Mouse (Mus musculus) G1E (cell line): Measurements from ENCODE around the gene Thrap3. TPM values are rescaled to one million over a fixed set of nuclear protein-coding genes. Genes with fewer than 3 reads are reported as not detected.
"Not testable (repeated sequence)": the region's sequence is repeated elsewhere in the genome, so short reads cannot be mapped to it uniquely, and the experiment has no call there.

Source experiments
- ATAC-seq: 2 replicates; pipeline ENCODE4 v1.8.0; 2016; ENCODE audit warnings: mild to moderate bottlenecking; ENCODE audit not compliant: insufficient number of reproducible peaks, poor library complexity, low FRiP score, severe bottlenecking; ENCODE audit errors: extremely low read depth
- DNase-seq: peaks from one replicate; pipeline ENCODE4 v3.0.0; 2012; ENCODE audit warnings: low spot score
- H3K27me3 ChIP-seq: 2 replicates; pipeline ENCODE4 v1.6.1; 2012; ENCODE audit warnings: mild to moderate bottlenecking, low read length, inconsistent platforms; ENCODE audit not compliant: insufficient read depth
- H3K36me3 ChIP-seq: replicated peaks from 2 replicates; pipeline ENCODE3; 2012; ENCODE audit warnings: mild to moderate bottlenecking, inconsistent platforms
- H3K4me1 ChIP-seq: 2 replicates; pipeline ENCODE4 v1.6.1; 2012; ENCODE audit warnings: low read depth, low read length, inconsistent platforms, mixed read lengths; ENCODE audit not compliant: insufficient read depth
- H3K4me3 ChIP-seq: 2 replicates; pipeline ENCODE4 v1.5.1; 2012; ENCODE audit warnings: low read depth, mild to moderate bottlenecking, inconsistent platforms, low read length, moderate library complexity, mixed read lengths
- H3K9me3 ChIP-seq: replicated peaks from 2 replicates; pipeline ENCODE4 v1.6.1; 2012; ENCODE audit warnings: inconsistent platforms
- CTCF ChIP-seq: IDR thresholded peaks from 2 replicates; pipeline ENCODE4 v1.5.1; 2012; ENCODE audit warnings: low read depth, low read length, inconsistent platforms, mixed read lengths
- GATA1 ChIP-seq: IDR thresholded peaks from 2 replicates; pipeline ENCODE4 v1.6.1; 2012; ENCODE audit warnings: borderline replicate concordance, low read length, inconsistent platforms, mixed read lengths
- GATA2 ChIP-seq: IDR thresholded peaks from 2 replicates; pipeline ENCODE4 v1.6.1; 2012; ENCODE audit warnings: low read depth, low read length, inconsistent platforms, borderline replicate concordance
- POLR2AphosphoS5 ChIP-seq: IDR thresholded peaks from 2 replicates; pipeline ENCODE4 v1.6.1; 2012; ENCODE audit warnings: low read depth, low read length, inconsistent platforms; ENCODE audit not compliant: insufficient replicate concordance
- TAL1 ChIP-seq: conservative IDR thresholded peaks from 2 replicates; pipeline ENCODE4 v1.6.1; 2012; ENCODE audit warnings: low read depth, low read length, inconsistent platforms, mixed read lengths
- polyA plus RNA-seq: library from polyadenylated mRNA; stranded (reverse); fragments of >175 nt; gene quantifications from 2 replicates; pipeline ENCODE4 v1.2.3, GENCODE M21; 2012
- total RNA-seq, 2 experiments: library from RNA; stranded (forward) in 1 of 2; stranded (reverse) in 1 of 2; fragments of 200-1000 nt in 1 of 2; fragments of >200 nt in 1 of 2; fragmentation: Nextera tagmentation in 1 of 2; gene quantifications; 2 replicates each; pipeline ENCODE4 v1.2.3; 2014 to 2017

Thrap3 gene
- total and polyA plus RNA-seq, 3 experiments, result 209 to 356 (median 305) TPM

GRCm38 (mm10) chr4:126197485-126197884 is 5.1 kb downstream of the Thrap3 start:
- Histone ChIP-seq H3K9me3 (no peaks in the 10 kb centered on the region), H3K36me3 (peaks cover 66% of the 10 kb centered on the region), H3K4me1 (peaks cover 48% of the 10 kb centered on the region)

GRCm38 (mm10) chr4:126194916-126195315 is 7.6 kb downstream of the Thrap3 start:
- H3K27me3 ChIP-seq, result no peaks in the 10 kb centered on the region
- H3K36me3 ChIP-seq, result peaks cover 81% of the 10 kb centered on the region
- DNase-seq (no peak), ATAC-seq (no peak)
- H3K4me1 ChIP-seq, result peaks cover 46% of the 10 kb centered on the region
- TF ChIP-seq POLR2AphosphoS5 (no peak), TAL1 (no peak)
- no peak overlapping the region for H3K4me3 ChIP-seq
- H3K9me3 ChIP-seq, result no peaks in the 10 kb centered on the region

More at GRCm38 (mm10) chr4:126197485-126197884, 5.1 kb downstream of the Thrap3 start:
- Histone ChIP-seq H3K4me3 (no peak overlapping the region; the same call in 1 of the 2 replicates), H3K27me3 (no peaks in the 10 kb centered on the region)
- TF ChIP-seq GATA2 (no peak), GATA1 (no peak)
- DNase-seq, result no peak
- no peak for ATAC-seq

DNA sequence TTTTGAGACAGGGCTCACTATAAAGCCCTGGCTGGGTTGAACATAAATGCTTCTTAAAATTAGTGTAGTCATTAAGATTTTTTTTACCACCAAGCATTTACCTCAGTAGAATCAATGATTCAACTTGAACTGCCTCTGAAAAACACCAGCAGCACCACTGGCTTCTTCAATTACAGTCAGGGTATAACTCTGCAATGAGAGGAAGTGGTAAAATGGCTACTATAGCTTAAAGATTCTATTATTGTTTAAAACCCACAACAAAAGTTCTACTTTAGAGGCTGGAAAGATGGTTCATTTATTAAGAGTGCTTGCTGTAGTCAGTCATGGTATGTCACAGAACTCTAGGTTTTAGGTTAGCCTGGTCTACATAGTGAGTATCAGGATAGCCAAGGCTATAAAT is 8.3 kb downstream of the Thrap3 start:
- Histone ChIP-seq H3K36me3 (peaks cover 84% of the 10 kb centered on the region), H3K4me3 (no peak overlapping the region), H3K4me1 (peaks cover 41% of the 10 kb centered on the region), H3K27me3 (no peaks in the 10 kb centered on the region), H3K9me3 (no peaks in the 10 kb centered on the region)
- DNase-seq (no peak), ATAC-seq (no peak)
- TF ChIP-seq GATA1 (no peak), CTCF (no peak), TAL1 (no peak)

DNA sequence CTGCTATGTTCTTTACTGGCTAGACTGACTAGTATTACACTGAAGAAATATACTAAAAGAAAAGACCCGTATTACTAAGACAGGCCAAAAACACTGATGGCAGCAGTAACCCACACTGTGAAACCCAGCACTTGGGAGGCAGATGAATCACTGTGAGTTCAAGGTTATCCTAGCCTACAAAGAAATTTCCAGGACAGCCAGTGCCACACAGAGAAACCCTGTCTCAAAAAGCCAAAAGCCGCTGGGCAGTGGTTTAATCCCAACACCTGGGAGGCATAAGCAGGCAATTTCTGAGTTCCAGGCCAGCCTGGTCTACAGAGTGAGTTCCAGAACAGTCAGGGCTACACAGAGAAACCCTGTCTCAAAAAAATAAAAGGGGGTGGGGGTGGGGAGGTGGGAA is 11.9 kb downstream of the Thrap3 start:
- Histone ChIP-seq H3K4me1 (peaks cover 26% of the 10 kb centered on the region; the same call in 1 of the 2 replicates), H3K9me3 (no peaks in the 10 kb centered on the region), H3K4me3 (no peak overlapping the region), H3K27me3 (no peaks in the 10 kb centered on the region), H3K36me3 (peaks cover 95% of the 10 kb centered on the region)
- TF ChIP-seq GATA2, result no peak
- no peak for TF ChIP-seq POLR2AphosphoS5
- no peak for TF ChIP-seq CTCF
- no peak for TF ChIP-seq TAL1
- no peak for TF ChIP-seq GATA1
- no peak for ATAC-seq
- DNase-seq, result no peak

DNA sequence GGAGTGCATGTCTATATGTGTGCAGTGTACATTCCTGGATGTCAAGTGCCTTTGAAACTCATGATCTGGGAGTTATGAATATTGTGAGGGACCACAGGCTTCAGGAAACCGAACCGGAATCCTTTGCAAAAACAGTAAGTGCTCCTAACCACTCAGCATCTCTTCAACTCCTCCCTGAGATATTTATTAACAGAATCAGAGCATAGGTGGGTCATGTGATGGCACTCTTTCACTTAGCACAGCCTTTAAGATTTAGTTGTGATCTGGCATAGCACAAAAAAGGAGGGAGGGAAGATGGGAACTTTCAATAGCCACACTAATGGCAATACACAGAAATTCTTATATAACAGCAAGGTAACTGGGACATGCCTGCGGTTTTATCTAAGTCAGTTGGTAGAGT is 15.5 kb downstream of the Thrap3 start:
- no peaks in the 10 kb centered on the region for H3K27me3 ChIP-seq
- no peaks in the 10 kb centered on the region for H3K9me3 ChIP-seq
- DNase-seq (no peak), ATAC-seq (no peak)
- H3K4me3 ChIP-seq, result no peak overlapping the region
- peaks cover 20% of the 10 kb centered on the region; the same call in 1 of the 2 replicates for H3K4me1 ChIP-seq
- TF ChIP-seq POLR2AphosphoS5 (no peak), GATA1 (no peak), GATA2 (no peak), CTCF (no peak), TAL1 (no peak)
- H3K36me3 ChIP-seq, result peaks cover 95% of the 10 kb centered on the region

DNA sequence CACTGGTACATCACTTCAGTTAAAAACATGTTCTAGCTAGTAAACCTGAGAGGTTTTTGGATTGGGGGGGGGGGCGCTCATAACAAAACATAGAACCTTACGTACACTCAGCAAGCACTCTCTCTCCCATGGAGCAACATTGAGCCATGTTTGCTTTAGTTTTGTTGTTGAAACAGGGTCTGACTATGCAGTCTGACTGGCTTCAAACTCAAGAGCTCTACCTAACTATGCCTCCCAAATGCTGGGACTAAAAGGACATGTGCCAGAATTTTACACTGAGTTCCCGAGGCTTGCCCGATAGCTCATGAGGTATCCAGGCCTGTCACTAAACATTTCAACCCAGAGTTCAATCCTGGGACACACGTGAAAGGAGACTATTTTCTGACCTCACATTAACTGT is 19.5 kb downstream of the Thrap3 start:
- peaks cover 9% of the 10 kb centered on the region; the same call in 1 of the 2 replicates for H3K4me1 ChIP-seq
- DNase-seq (no peak), ATAC-seq (no peak)
- H3K27me3 ChIP-seq, result no peaks in the 10 kb centered on the region
- no peaks in the 10 kb centered on the region for H3K9me3 ChIP-seq
- no peak overlapping the region for H3K4me3 ChIP-seq
- H3K36me3 ChIP-seq, result peaks cover 94% of the 10 kb centered on the region
- no peak for TF ChIP-seq CTCF
- no peak for TF ChIP-seq TAL1
- TF ChIP-seq GATA2, result no peak
- no peak for TF ChIP-seq GATA1
- no peak for TF ChIP-seq POLR2AphosphoS5

GRCm38 (mm10) chr4:126181170-126181957 is 21.2 kb downstream of the Thrap3 start:
- TF ChIP-seq POLR2AphosphoS5, result no peak
- TF ChIP-seq GATA1, result no peak
- no peak for TF ChIP-seq CTCF
- peaks cover 9% of the 10 kb centered on the region for H3K4me1 ChIP-seq
- H3K9me3 ChIP-seq, result no peaks in the 10 kb centered on the region
- DNase-seq (no peak), ATAC-seq (no peak; the same call in 1 of the 2 replicates)
- peaks cover 91% of the 10 kb centered on the region for H3K36me3 ChIP-seq
- no peak overlapping the region for H3K4me3 ChIP-seq
- no peaks in the 10 kb centered on the region for H3K27me3 ChIP-seq

GRCm38 (mm10) chr4:126175980-126176379 is 26.6 kb downstream of the Thrap3 start:
- not testable (repeated sequence) for DNase-seq, H3K27me3 ChIP-seq, H3K9me3 ChIP-seq, H3K4me3 ChIP-seq, ATAC-seq
- H3K4me1 ChIP-seq, result peaks cover 14% of the 10 kb centered on the region
- peaks cover 95% of the 10 kb centered on the region for H3K36me3 ChIP-seq
